16 mouse cellular contexts compared by ENCODE assay signal in genomic region chr15:81246890-81247289, GRCm38 (mm10). TPM values are rescaled to one million over a fixed set of nuclear protein-coding genes. Genes with fewer than 3 reads are reported as not detected.
DNase-seq lines count a peak whose midpoint lies in the region; ATAC-seq and TF ChIP-seq lines count a peak whose summit lies in the region.
"Had no signal": no experiment of that assay in that cellular context is flagged by ENCODE, and none has a peak within 500 bp of the region (broad histone marks: within the 10 kb centered on the region; RNA-seq: fewer than 3 reads in every experiment).

No protein-coding gene starts in this region.

- no peak for TF ChIP-seq POLR2A in embryonic fibroblast, embryonic 13.5 days (IDR thresholded peaks at IDR 0.05; ENCODE audit: low read depth, low read length)
- TF ChIP-seq POLR2A in small intestine, adult 2 months (IDR thresholded peaks at IDR 0.05; ENCODE audit: low read depth, low read length), result no peak

- peaks cover 19% of the 10 kb centered on the region for H3K4me1 ChIP-seq in kidney, embryonic 15.5 days
- H3K4me1 ChIP-seq in lung, embryonic 16.5 days (replicated peaks; ENCODE audit: control insufficient read depth, insufficient read depth, low read length), result peaks cover 8% of the 10 kb centered on the region; the same call in 1 of the 2 replicates
- peaks cover 17% of the 10 kb centered on the region for H3K4me1 ChIP-seq in embryonic fibroblast, embryonic 13.5 days (ENCODE audit: control insufficient read depth, insufficient read depth, low read length)
- H3K4me1 ChIP-seq in small intestine, adult 2 months (ENCODE audit: control insufficient read depth, insufficient read depth, insufficient read length, low read length), result peaks cover 21% of the 10 kb centered on the region; the same call in 1 of the 2 replicates
- H3K4me1 ChIP-seq: midbrain, embryonic 13.5 days had no signal

- no peaks in the 10 kb centered on the region for H3K27me3 ChIP-seq in kidney, embryonic 15.5 days
- H3K27me3 ChIP-seq in lung, embryonic 16.5 days (ENCODE audit: control insufficient read depth, insufficient read depth, low read depth, low read length), result no peaks in the 10 kb centered on the region
- H3K27me3 ChIP-seq in small intestine, adult 2 months (ENCODE audit: control insufficient read depth, insufficient read depth, low read length), result no peaks in the 10 kb centered on the region
- H3K27me3 ChIP-seq: forebrain, embryonic 15.5 days; midbrain, embryonic 13.5 days had no signal

- 0 out of 2 replicates have a peak, but pooled peaks cover 3% of the 10 kb centered on the region for H3K9me3 ChIP-seq in kidney, embryonic 15.5 days (replicated peaks)
- peaks cover 3% of the 10 kb centered on the region for H3K9me3 ChIP-seq in lung, embryonic 16.5 days (ENCODE audit: control insufficient read depth, low read length)
- H3K9me3 ChIP-seq: forebrain, embryonic 15.5 days had no signal

- ATAC-seq in kidney, embryonic 15.5 days (replicated peaks; ENCODE audit: low FRiP score), result no peak
- ATAC-seq in lung, embryonic 16.5 days (ENCODE audit: low read depth), result no peak
- ATAC-seq: activated CD4-positive, CD25-positive, alpha-beta regulatory T cell, adult 4 months; forebrain, embryonic 15.5 days; hindbrain, embryonic 16.5 days; midbrain, embryonic 13.5 days had no signal

- H3K4me2 ChIP-seq in kidney, embryonic 15.5 days, result no peak overlapping the region
- H3K4me2 ChIP-seq in lung, embryonic 16.5 days (ENCODE audit: low read depth, low read length), result peak overlapping the region; percentile 54
- H3K4me2 ChIP-seq: forebrain, embryonic 15.5 days; midbrain, embryonic 13.5 days had no signal

- no peak overlapping the region for H3K9ac ChIP-seq in kidney, embryonic 15.5 days
- peak overlapping the region; percentile 57 for H3K9ac ChIP-seq in lung, embryonic 16.5 days (ENCODE audit: low read length)
- H3K9ac ChIP-seq: forebrain, embryonic 15.5 days; midbrain, embryonic 13.5 days had no signal

- TF ChIP-seq CTCF in embryonic fibroblast, embryonic 13.5 days (IDR thresholded peaks at IDR 0.05; ENCODE audit: borderline replicate concordance, insufficient read depth, low read length), result no peak
- no peak for TF ChIP-seq CTCF in small intestine, adult 2 months (IDR thresholded peaks at IDR 0.05; ENCODE audit: extremely low read depth, insufficient read length, insufficient replicate concordance, low read depth, low read length)

- H3K36me3 ChIP-seq in kidney, embryonic 15.5 days, result no peaks in the 10 kb centered on the region
- 0 out of 2 replicates have a peak, but pooled peaks cover 3% of the 10 kb centered on the region for H3K36me3 ChIP-seq in lung, embryonic 16.5 days (ENCODE audit: control insufficient read depth, insufficient read depth, low read length)
- H3K36me3 ChIP-seq in small intestine, adult 2 months (ENCODE audit: control insufficient read depth, insufficient read depth, low read length), result no peaks in the 10 kb centered on the region
- H3K36me3 ChIP-seq: forebrain, embryonic 15.5 days; midbrain, embryonic 13.5 days had no signal

- peak overlapping the region; percentile 74; the same call in 1 of the 2 replicates for H3K27ac ChIP-seq in kidney, embryonic 15.5 days
- H3K27ac ChIP-seq in lung, embryonic 16.5 days (ENCODE audit: low read length), result peak overlapping the region; percentile 95
- peak overlapping the region; percentile 89 for H3K27ac ChIP-seq in embryonic fibroblast, embryonic 13.5 days (ENCODE audit: insufficient read depth, low read length)
- peak overlapping the region; percentile 94 for H3K27ac ChIP-seq in small intestine, adult 2 months (ENCODE audit: insufficient read depth, low read depth, low read length)
- H3K27ac ChIP-seq: forebrain, embryonic 15.5 days; macrophage; midbrain, embryonic 13.5 days had no signal

- DNase-seq in kidney, adult 8-10 months, result no peak
- no peak for DNase-seq in lung, postnatal 25 days (ENCODE audit: low spot score)
- no peak for DNase-seq in thymus, adult 18-20 months
- DNase-seq in urinary bladder, adult 2 months (ENCODE audit: low spot score), result no peak
- DNase-seq: cerebellum, adult 9-10 months; right cerebral cortex, postnatal 25 days; thymus, postnatal 25 days had no signal

- H3K4me3 ChIP-seq in kidney, embryonic 15.5 days (replicated peaks), result no peak overlapping the region
- H3K4me3 ChIP-seq in lung, embryonic 16.5 days (ENCODE audit: low read length), result peak overlapping the region; percentile 41
- H3K4me3 ChIP-seq in embryonic fibroblast, embryonic 13.5 days (ENCODE audit: insufficient read depth, low read length), result no peak overlapping the region
- H3K4me3 ChIP-seq in small intestine, adult 2 months (ENCODE audit: low read depth, low read length), result no peak overlapping the region
- H3K4me3 ChIP-seq: forebrain, embryonic 15.5 days; midbrain, embryonic 13.5 days had no signal

- 84% methylated on average over 3 of the region's 3 CpGs for WGBS in kidney, embryonic 15.5 days
- WGBS in lung, embryonic 16.5 days, result 82% methylated on average over 3 of the region's 3 CpGs
- WGBS in small intestine, adult 2 months, result 88% methylated on average over 3 of the region's 3 CpGs

RNA-seq across cellular contexts. Expression of gene Mchr1, which starts 11.6 kb away (rescaled TPM):
- 1.1 and 1.2 TPM in 2 replicates for polyA plus RNA-seq in kidney, embryonic 15.5 days (2015; fragmentation: Nextera tagmentation; extraction: Ambion mirVana)
- 1.2 and 1.6 TPM in 2 replicates for polyA plus RNA-seq in lung, embryonic 16.5 days (2015; fragmentation: Nextera tagmentation; extraction: Ambion mirVana)
- 0.75 and 1.1 TPM in 2 replicates for polyA plus RNA-seq in embryonic fibroblast, embryonic 13.5 days (2011; ENCODE audit: insufficient read length, low read depth, missing spikeins)
- polyA plus RNA-seq in small intestine, adult 2 months (2012; rRNA removed), result 0.32 and 0.71 TPM in 2 replicates
- polyA plus RNA-seq in urinary bladder, adult 2 months (2012; rRNA removed), result 7.9 and 9.9 TPM in 2 replicates
- polyA plus RNA-seq: macrophage had no signal

RNA-seq across cellular contexts. Expression of gene Mrtfa, which starts 56.3 kb away (rescaled TPM):
- polyA plus RNA-seq in kidney, embryonic 15.5 days (2015; fragmentation: Nextera tagmentation; extraction: Ambion mirVana), result 23.4 and 27.0 TPM in 2 replicates
- 24.9 and 25.3 TPM in 2 replicates for polyA plus RNA-seq in lung, embryonic 16.5 days (2015; fragmentation: Nextera tagmentation; extraction: Ambion mirVana)
- 36.6 and 38.4 TPM in 2 replicates for polyA plus RNA-seq in embryonic fibroblast, embryonic 13.5 days (2011; ENCODE audit: insufficient read length, low read depth, missing spikeins)
- polyA plus RNA-seq in small intestine, adult 2 months (2012; rRNA removed), result 16.8 and 34.5 TPM in 2 replicates
- 9.3 and 16.9 TPM in 2 replicates for polyA plus RNA-seq in urinary bladder, adult 2 months (2012; rRNA removed)
